Mouse (Mus musculus) spleen, postnatal 36 days (tissue): ENCODE measurements around the gene Ces1g.

Source experiments
- DNase-seq, 2 experiments: peaks; one replicate each; pipeline ENCODE4 v3.0.0; 2022; ENCODE audit warnings: low spot score in 2 of 2, mixed read lengths in 1 of 2

The Ces1g gene

DNA sequence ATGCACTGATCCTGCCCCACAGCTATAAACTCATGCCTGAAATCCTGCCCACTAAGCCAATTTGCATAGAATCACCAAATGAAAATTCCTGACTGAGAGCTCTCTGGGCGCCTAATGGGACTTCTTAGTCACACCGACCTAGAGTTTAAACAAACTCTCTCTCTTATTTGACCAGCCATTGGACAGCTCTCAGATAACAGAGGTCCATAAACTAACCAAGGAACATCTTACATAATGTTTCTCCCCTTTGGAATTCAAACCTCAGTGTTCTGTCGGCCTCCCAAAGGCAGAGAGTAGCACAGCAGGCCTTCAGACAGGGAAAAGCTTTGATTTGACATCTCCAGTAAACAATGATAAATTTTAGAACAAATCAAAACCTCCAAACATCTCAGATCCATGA lies at the start of gene Ces1g:
Ces1g (minus strand) TSS at position 102 of the 400 bp plus-strand sequence.
- DNase-seq: no peak

DNA sequence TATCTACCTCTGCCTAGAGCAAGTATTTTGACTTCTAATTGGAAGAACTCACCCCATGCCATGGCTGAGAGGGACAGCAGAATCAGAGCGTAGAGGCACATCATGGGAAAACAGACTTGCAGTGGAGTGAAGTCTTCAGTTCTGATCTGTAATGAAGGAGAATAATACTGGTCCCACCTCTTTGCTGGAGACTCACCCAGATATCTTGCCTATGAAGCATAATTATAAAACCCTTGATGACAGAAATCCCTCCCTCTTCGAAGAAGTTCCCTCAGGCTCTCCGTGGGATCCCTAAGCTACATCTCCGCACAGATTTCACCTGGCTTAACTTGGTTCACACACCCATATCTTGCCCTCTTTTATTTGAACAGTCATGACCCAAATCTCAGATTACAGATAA lies 42.5 kb upstream of the Ces1g start, which contains the start of gene Ces1h:
Ces1h (minus strand) TSS at position 101 of the 400 bp plus-strand sequence.
- DNase-seq: no peak

DNA sequence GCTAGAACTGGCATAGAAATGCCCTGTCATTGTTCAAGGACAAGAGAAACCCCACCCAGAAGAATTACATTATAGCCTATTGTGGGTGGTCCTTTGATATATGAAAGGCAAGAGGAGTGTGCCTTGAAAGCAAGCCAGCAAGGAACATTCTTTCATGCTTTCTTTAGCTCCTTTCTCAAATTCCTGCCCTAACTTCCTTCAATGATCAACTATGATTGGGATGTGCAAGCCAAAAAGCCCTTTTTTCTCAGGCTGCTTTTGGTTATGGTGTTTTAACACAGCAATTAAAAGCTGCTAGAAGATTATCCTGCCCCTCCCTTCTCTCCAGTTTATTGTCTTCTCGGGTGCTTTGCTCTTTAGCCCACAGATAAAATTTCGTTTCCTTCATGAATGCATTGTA lies 32.4 kb upstream of the Ces1g start:
- DNase-seq: no peak

DNA sequence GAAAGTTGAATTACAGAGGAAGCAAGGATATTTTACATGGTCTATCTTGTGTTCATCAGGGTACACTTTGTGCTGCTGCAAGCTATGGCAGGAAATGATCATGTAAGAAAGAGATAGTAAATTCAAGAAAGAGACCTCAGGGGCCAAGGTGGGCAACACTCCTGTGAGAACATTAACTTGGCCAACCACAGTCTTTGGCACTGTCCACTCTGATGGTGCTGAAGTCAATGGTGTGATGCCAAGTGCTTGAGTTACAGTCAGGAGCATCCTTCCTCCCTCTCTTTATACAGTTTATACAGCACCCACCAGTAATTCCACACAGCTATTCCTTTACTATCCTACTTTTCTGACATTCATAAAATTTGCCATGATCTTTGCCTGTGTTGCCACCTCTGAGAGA lies 23.0 kb upstream of the Ces1g start:
- DNase-seq: no peak

DNA sequence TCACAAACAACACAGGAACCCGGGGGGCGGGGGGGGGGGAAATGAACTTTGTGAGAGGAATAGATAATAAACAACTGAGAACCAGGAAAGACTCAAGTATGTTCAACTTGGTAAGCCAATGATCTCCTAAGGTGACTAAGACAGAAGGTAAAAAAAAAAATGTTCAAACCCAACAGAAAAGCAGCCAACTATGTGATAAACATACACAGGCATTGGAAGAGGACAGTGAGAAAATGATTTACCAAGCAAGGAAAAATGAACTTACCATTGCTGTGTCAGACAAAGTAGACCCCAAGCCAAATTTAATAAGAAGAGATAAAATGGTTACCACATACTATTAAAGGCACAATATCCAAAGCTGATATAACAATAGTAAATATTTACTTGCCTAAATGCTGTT lies 2.4 kb upstream of the Ces1g start:
- DNase-seq: no peak

DNA sequence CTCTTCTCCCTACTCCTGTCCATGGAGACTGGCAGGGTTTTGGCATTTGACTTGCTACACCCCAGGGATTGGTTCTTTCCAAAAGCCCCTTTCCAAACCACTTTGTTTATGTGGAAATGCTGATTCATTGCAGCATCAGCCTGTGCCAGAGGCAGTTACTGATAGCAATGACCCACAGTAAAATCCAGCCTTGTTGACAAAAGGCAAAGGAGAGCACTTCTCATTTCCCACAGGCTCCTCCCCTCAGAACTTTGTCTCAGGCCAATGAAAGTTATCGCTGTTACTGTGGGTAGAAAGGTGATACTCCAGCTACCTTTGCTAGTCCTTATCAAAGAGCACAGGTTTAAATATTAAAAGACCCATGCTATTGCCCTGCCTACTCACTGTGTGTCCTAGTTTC lies 4.4 kb downstream of the Ces1g start:
- no peak for DNase-seq

DNA sequence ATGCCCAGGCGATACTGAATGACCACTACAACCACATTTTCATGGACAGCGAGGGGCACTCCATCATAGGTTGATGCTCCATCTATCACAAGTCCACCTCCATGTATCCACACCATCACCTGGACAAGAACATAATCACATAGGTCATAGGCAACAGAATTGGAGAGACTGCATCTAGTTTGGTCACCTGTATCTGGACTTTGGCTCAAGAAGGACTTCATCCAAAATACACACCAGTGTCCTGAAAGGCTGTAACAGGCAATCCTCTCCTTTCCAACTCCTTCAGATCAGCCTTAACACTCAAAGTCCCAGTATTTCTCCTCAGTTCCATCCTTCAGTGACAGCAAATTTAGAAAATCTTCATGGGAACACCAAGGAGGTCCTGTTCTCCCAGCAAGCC lies 6.0 kb downstream of the Ces1g start:
- no peak for DNase-seq

DNA sequence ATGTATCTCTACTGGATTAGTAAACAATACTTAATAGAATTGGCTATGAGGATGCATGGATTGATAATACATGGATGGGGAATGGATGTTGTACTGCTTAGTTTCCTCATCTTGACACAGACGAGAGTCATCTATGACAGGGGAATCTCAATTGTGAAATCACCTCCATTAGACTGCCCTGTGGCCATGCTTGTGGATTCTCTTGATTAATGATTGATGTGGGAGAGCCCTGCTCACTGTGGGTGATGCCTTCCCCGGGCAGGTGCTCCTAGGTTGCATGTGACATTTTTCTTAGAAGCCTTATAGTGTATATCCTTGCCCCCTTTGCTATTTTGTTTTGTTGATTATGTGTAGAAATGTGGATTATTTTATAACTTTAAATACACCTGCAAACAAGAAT lies 12.0 kb downstream of the Ces1g start:
- DNase-seq: no peak

DNA sequence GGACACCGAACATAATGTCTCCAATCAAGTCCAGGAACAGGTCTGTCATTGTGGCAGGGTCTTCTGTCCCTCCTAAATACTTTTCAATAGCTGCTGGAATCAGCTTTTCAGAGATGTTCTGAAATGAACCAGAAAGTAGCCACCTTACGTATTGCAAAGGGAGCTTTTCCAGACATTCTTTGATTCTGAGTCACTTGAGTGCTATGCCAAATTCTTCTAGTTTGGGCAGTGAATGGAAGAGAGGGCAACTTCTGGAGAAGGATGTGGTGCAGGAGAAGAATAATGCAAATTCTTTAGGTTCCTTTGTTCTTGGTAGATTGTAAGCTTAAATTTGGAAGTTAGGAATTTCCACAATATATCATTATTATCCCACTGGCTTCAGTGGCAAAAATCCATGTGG lies 20.1 kb downstream of the Ces1g start:
- DNase-seq: no peak

DNA sequence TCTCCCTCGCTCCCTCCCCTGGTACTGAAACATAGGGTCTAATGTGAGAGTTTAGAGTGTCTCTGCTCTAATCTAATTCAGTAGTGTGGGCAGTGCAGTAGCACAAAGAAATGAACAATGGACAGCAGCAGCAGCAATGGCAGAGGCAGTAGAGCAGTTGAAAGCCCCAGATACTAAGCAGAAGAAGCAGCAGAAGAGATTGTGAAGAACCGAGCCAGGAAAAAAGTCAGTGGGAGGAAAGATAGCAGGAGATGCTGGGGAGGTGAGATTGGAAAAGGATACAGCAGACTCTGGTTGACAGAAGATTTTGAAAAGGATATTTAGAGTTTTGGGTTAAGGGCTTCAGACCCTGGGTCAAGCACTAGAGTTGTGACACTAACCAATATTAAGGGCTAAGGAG lies 21.6 kb downstream of the Ces1g start:
- DNase-seq: no peak

DNA sequence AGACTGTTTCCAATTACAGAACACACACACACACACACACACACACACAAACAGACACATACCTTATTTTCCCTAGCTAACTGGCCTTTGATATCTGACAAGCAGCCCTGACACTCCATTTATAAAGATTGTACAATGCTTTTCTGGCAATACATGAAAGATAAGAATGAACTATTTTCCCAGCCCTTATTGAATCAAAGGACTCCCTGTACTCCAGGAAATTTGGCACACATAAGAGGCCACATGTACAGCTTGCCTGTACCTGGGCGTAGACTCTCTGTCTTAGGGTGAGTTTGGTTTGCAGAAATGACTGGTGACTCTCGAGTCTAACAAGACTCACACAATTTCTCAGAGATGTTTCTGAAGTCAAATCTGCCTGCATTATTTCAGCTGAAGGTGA lies 53.2 kb downstream of the Ces1g start:
- DNase-seq: no peak

DNA sequence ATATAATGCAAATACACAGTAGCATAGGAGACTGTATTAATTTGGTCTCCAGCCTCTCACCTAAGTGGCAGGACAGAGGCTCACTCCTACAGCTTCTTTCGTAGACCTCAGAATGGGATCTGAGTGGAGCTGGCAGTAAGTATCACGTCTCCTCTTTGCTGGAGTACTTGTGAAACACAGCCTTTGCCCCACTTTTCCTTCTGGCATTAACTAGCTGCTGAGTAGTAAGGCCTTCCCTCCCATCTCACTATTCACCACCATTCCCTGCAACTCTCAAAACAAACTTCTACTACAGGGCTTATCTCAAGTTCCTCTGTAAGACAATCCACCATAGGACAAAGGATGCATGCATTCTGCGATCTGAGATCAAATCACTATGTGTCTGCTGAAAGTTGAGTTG lies 54.8 kb downstream of the Ces1g start:
- no peak for DNase-seq

DNA sequence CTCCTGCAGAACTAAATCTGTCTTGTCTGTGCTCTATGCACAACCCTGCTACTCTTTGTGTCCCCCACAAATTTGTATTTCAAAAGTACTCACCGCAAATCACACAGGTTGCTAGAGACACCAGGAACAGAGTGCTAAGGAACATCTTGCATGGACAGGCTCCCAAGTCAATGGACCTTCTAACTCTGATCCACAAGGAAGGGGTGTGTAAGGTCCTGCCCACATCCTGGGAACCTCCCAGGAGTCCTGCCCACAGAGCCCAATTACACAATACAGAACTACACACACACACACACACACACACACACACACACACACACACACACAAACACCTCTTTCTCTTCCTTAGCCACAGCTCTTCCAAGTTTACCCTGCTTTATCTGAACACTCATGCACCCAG lies 57.6 kb downstream of the Ces1g start, which contains the start of gene Ces1f:
Ces1f (minus strand) TSS at position 192 of the 400 bp plus-strand sequence.
- DNase-seq: no peak

DNA sequence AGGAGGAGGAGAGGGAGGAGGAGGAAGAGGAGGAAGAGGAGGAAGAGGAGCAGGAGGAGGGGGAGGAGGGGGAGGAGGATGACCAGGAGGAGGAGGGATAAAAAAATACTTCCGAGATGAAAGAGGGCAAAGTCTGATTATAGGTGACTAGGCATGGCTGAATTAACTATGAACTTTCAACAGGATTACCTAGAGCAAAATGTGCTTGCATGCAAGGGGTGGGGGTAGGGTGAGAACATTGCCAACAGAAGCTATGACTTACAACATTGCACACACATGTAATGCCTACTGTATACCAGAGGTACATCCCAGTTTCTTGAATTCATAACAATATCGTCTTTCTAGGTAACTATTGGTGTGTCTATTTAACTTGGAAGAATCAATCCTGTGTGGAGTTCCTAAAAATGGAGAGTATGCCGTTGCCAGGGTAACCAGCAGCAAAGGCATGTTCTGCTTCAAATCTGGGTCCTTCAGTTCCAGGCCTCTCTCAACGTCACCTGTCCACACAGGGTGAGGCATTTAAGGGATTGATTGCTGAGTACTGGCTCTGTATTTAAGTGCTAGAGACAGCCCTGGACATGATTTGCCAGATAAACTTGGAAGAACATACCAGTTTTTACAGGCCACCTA lies 58.8 kb downstream of the Ces1g start:
- no peak for DNase-seq

DNA sequence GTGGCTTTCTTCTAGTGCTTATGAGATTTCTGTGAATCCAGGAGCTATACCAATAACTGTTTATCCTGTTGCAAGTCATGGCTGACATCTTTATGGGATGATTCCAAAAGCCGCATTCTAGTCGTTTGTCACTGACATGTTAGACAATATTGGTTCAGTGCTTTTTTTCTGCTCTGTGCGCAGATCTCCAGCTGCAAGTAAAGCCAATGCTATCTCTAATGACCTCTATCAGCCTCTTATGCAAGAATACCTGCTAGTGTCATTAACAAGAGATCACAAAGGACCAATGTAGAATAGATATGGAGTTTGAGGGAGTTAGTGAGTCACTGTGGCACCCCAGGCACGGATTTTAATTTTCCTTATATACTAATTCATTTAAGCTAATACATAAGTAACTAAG lies 62.5 kb downstream of the Ces1g start:
- no peak for DNase-seq

DNA sequence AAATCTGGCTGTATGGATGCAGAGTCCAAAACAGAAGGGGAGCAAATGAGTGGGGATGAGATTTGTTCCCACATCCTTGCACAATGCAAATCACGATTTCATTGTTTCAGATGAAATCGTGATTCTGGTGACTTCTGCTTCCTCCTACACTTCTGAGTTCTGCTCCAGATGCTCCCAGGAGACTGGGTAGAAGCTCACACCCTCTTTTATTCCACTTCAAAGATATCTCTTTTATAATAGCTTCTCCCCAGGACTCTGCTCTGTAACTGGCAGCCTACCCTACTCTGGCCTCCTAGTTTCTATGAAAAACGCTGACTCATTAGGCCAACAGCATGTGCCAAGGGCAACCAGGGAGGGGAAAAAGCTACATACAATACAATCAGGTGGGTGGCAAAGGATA lies 63.8 kb downstream of the Ces1g start:
- DNase-seq: no peak

DNA sequence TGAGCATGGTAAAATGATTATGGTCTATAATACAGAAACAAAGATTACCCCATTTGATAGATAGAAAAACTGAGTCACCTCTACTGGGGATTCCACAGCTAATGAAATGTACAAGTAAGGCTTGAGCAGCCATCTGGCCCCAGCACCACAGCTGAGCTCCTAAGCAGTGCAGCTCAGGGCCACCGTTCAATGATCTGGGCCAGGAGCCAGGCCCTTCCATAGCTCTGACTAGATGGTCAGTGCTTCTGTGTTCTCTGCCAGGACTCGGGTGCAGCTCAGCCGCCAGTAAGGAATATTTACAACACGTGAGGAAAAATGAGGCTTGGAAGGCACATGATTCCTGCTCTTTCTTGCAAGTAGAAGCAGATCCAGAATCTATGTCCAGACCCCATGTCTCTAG lies 64.4 kb downstream of the Ces1g start:
- no peak for DNase-seq

DNA sequence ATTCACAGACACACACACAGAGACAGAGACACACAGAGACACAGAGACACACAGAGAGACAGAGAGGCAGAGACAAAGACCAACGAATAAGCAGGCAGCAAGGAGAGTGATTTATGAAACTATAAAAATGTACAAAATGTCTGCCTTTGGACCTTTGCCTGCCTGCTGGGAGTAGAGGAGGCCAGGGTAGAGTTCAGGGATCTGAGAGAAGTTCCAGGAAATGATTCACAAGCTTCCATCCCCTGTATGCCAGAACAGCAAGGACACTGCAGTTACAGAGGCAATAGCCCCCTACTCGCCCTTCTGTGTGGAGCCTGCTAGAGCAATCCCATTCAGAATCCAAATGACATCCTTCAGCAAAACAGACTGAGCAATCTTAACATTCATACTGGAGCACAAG lies 75.7 kb downstream of the Ces1g start:
- no peak for DNase-seq

DNA sequence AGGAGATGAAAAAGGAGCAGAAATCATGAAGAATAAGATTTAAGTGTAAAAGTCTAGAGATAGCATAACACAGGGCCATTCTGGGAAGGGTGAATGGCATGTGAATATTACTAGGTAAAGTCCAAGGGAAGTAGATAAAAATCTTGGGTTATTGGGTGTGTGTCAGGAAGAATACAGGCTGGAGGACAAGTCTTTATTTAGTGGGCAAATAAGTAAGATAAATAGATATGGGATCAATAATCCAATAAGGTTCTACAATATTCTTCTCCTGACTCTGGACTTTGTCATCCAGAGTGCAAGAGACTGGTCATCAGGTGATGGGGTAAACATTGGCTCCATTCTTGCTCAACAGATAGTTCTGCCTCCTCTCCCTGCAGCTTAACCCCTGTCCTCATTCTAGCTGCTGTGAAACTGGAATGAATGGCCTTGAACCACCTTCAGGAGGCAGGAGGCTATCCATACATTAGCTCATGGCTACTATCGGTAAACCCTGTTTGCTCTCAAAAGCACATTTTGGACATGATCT lies 84.6 kb downstream of the Ces1g start:
- no peak for DNase-seq
